Mouse (Mus musculus): Measurements from ENCODE around the gene Mypn. TPM values are rescaled to one million over a fixed set of nuclear protein-coding genes. Genes with fewer than 3 reads are reported as not detected.
A peak's percentile ranks its signal among the peaks of the same experiment; 100 is the strongest.

Gene Mypn
- polyA plus RNA-seq, 1 experiment from 2014 or later: 0.06 TPM

- H3K4me3 ChIP-seq (replicated peaks): no peak overlapping the region
- H3K4me1 ChIP-seq (replicated peaks): peaks cover 12% of the 10 kb centered on the region
- no peak overlapping the region for H3K4me2 ChIP-seq
- DNase-seq (no peak), ATAC-seq (ENCODE audit: low read depth) (no peak)
- H3K36me3 ChIP-seq: no peaks in the 10 kb centered on the region
- H3K27me3 ChIP-seq: no peaks in the 10 kb centered on the region
- 71% methylated on average over 11 of the region's 11 CpGs for WGBS (ENCODE audit: insufficient replicate concordance)
- no peak overlapping the region for H3K9ac ChIP-seq
- no peaks in the 10 kb centered on the region for H3K9me3 ChIP-seq (replicated peaks)
- no peak overlapping the region for H3K27ac ChIP-seq
Measured at GRCm38 (mm10) chr10:63169503-63169902, 34.2 kb downstream of the Mypn start.

DNA sequence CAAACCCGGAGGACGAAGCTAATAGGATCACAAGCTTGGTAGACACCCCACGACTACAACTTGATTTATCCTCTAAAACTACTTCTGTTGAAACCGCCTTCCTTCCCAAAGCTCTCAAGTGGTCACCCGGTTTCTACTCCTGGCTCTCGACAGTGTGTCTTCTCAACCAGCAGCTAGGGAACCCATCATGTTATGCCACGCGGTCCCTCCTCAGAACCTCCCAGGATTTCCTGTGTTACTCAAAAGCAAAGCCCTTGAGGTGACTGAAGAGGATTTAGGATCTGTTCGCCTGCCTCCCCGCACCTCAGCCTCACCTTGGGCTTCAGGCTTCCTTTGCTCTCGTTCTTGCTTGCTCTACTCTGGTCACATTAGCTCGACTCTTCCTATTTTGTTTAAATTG lies 35.6 kb downstream of the Mypn start:
- no peak for ATAC-seq (ENCODE audit: low read depth)
- Histone ChIP-seq H3K4me1 (replicated peaks) (peaks cover 9% of the 10 kb centered on the region; the same call in 1 of the 2 replicates), H3K4me2 (no peak overlapping the region), H3K9me3 (replicated peaks) (no peaks in the 10 kb centered on the region), H3K9ac (no peak overlapping the region), H3K27me3 (no peaks in the 10 kb centered on the region), H3K4me3 (replicated peaks) (no peak overlapping the region), H3K27ac (no peak overlapping the region), H3K36me3 (no peaks in the 10 kb centered on the region)
- 65% methylated on average over 12 of the region's 12 CpGs for WGBS (ENCODE audit: insufficient replicate concordance)
- DNase-seq: no peak

DNA sequence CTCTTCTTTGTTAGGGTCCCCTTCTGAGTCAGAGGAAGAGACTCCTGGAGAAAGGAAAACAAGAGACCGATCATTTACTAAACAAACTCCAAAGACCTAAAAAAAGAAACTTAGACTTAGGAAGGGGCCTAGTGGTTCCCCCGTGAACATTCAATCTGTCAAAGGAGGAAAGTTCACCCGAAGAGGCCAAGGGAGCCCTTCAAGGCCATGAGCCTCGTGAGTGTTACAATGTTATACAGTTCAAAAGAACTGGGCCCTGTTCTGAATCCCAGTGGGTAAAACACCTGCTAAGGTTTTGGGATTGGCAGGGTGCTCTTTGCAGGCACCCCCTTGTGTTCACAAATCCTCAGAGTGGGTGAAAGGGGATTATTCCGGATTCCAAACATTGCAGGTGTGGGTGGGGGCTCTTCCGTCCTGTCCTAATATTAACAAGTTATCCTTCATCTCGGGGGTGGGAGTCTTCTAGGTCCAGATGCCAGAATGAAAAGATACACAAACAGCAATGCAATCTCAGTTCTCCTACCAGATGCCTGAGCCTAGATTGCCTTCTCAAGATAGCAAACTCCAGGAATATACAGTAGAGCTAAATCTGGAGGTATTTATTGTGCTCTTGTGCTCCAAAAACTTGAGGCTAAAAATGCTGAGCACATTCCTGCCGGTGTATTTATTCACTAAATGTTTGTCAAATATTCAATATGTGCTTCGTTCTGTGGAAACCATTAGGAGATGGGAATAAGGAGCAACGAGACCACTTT lies 36.3 kb downstream of the Mypn start:
- no peak for ATAC-seq (ENCODE audit: low read depth)

DNA sequence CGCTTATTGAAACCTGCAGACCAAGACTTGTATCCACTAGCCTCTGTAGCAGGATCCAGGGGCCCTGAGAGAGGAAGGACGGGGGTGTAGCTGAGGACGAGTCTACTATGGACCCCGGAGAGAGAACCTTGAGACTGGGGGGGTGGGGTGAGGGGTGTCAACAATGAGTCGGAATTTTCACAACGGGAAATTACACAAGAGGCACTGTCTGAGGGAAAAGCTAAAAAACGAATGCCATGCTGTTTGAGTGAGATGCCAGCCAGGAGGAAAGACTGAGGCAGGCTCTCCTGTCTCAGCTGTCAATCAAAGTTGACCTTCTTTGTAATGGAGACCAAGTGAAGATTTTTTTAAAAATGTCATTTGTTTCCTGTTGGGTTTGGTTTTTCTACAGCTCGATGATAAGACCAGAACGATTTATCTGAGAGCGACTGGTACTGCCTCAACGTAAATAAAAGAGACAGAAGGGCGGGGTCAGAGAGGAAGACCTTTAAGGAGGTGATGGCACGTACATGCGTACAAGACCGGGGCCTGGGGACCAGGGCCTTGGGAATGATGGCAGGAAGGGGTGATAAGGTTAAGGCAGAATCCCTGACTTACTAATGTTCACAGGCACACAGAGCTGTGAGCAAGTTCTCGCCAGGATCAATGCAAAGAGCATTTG lies 37.9 kb downstream of the Mypn start:
- H3K4me3 ChIP-seq (replicated peaks): no peak overlapping the region
- no peaks in the 10 kb centered on the region for H3K9me3 ChIP-seq (replicated peaks)
- H3K9ac ChIP-seq: no peak overlapping the region
- no peak overlapping the region for H3K27ac ChIP-seq
- peak overlapping the region; percentile 39 for H3K4me2 ChIP-seq
- 25% methylated on average over 16 of the region's 16 CpGs for WGBS (ENCODE audit: insufficient replicate concordance)
- H3K4me1 ChIP-seq (replicated peaks): peaks cover 25% of the 10 kb centered on the region
- no peaks in the 10 kb centered on the region for H3K36me3 ChIP-seq
- H3K27me3 ChIP-seq: no peaks in the 10 kb centered on the region
- ATAC-seq (ENCODE audit: low read depth) (no peak), DNase-seq (peak; percentile 2)

More for the DNA sequence above, 36.3 kb downstream of the Mypn start:
- WGBS (ENCODE audit: insufficient replicate concordance): 70% methylated on average over 10 of the region's 10 CpGs
- Histone ChIP-seq H3K4me1 (replicated peaks) (peaks cover 9% of the 10 kb centered on the region), H3K9ac (no peak overlapping the region), H3K4me2 (no peak overlapping the region), H3K9me3 (replicated peaks) (no peaks in the 10 kb centered on the region), H3K27ac (no peak overlapping the region), H3K4me3 (replicated peaks) (no peak overlapping the region), H3K27me3 (no peaks in the 10 kb centered on the region), H3K36me3 (no peaks in the 10 kb centered on the region)
- no peak for DNase-seq

GRCm38 (mm10) chr10:63161240-63161639 lies 42.5 kb downstream of the Mypn start:
- Histone ChIP-seq H3K9me3 (replicated peaks) (no peaks in the 10 kb centered on the region), H3K9ac (peak overlapping the region; percentile 28; the same call in 1 of the 2 replicates), H3K36me3 (no peaks in the 10 kb centered on the region), H3K27me3 (no peaks in the 10 kb centered on the region), H3K4me1 (replicated peaks) (peaks cover 33% of the 10 kb centered on the region), H3K4me2 (peak overlapping the region; percentile 53), H3K27ac (0 out of 2 replicates have a peak overlapping the region, but pooled peaks have one; percentile 35), H3K4me3 (replicated peaks) (0 out of 2 replicates have a peak overlapping the region, but pooled peaks have one; percentile 6)
- DNase-seq: peak; percentile 65
- peak; percentile 92 for ATAC-seq (ENCODE audit: low read depth)
- 12% methylated on average over 5 of the region's 5 CpGs for WGBS (ENCODE audit: insufficient replicate concordance)

DNA sequence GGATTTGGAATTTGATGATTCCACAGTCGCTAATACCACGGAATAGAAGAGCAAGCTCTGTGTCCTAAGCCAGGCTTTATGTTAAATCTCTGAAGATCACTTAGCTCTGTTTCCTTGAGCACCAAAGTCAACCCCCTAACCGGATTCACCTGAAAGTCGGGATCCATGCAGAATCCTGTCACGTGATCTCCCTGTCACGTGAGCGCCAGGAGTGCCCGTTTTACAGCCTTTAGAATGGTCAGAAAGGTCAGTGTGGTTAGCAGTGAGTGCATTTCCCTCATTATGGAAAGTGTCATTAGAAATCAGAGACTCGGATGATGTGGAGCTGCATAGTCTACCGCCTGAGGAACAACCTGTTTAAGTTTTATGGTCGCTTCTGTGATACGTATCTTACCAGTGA lies 43.1 kb downstream of the Mypn start:
- Histone ChIP-seq H3K9ac (no peak overlapping the region), H3K4me2 (peak overlapping the region; percentile 53), H3K36me3 (no peaks in the 10 kb centered on the region), H3K4me1 (replicated peaks) (peaks cover 27% of the 10 kb centered on the region), H3K9me3 (replicated peaks) (no peaks in the 10 kb centered on the region), H3K27ac (0 out of 2 replicates have a peak overlapping the region, but pooled peaks have one; percentile 35), H3K4me3 (replicated peaks) (0 out of 2 replicates have a peak overlapping the region, but pooled peaks have one; percentile 6), H3K27me3 (no peaks in the 10 kb centered on the region)
- peak; percentile 12 for DNase-seq
- peak; percentile 13; the same call in 1 of the 2 replicates for ATAC-seq (ENCODE audit: low read depth)
- 69% methylated on average over 12 of the region's 12 CpGs for WGBS (ENCODE audit: insufficient replicate concordance)

GRCm38 (mm10) chr10:63158191-63158590 lies 45.6 kb downstream of the Mypn start:
- Histone ChIP-seq H3K4me3 (replicated peaks) (no peak overlapping the region), H3K9ac (no peak overlapping the region), H3K9me3 (replicated peaks) (no peaks in the 10 kb centered on the region), H3K4me1 (replicated peaks) (peaks cover 25% of the 10 kb centered on the region), H3K4me2 (no peak overlapping the region), H3K27ac (no peak overlapping the region), H3K36me3 (no peaks in the 10 kb centered on the region), H3K27me3 (no peaks in the 10 kb centered on the region)
- ATAC-seq (ENCODE audit: low read depth) (no peak), DNase-seq (no peak)
- WGBS (ENCODE audit: insufficient replicate concordance): 64% methylated on average over 13 of the region's 13 CpGs

DNA sequence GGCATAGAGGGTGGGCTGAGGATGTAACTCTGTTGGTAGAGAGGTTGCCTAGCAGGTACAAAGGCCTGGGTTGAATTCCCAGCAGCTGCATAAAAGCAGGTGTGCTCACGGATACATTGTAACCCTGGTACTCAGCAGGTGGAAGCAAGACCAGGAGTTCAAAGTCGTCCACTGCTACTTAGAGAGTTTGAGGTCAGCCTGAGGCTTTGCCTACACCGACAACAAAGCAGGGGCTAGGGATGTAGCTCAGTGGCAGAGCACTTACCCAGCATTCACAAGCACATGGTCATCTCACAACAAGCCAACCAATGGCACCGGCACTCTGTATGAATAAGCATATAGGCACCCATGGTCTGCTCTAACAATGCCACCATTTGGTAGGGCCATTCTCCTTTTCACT lies 46.3 kb downstream of the Mypn start:
- H3K36me3 ChIP-seq: no peaks in the 10 kb centered on the region
- ATAC-seq (ENCODE audit: low read depth): no peak
- H3K9ac ChIP-seq: no peak overlapping the region
- 66% methylated on average over 4 of the region's 4 CpGs for WGBS (ENCODE audit: insufficient replicate concordance)
- no peak overlapping the region for H3K4me3 ChIP-seq (replicated peaks)
- no peak overlapping the region for H3K4me2 ChIP-seq
- no peak for DNase-seq
- peaks cover 25% of the 10 kb centered on the region for H3K4me1 ChIP-seq (replicated peaks)
- H3K9me3 ChIP-seq (replicated peaks): no peaks in the 10 kb centered on the region
- no peaks in the 10 kb centered on the region for H3K27me3 ChIP-seq
- no peak overlapping the region for H3K27ac ChIP-seq

- Histone ChIP-seq H3K36me3 (no peaks in the 10 kb centered on the region), H3K27ac (no peak overlapping the region), H3K27me3 (no peaks in the 10 kb centered on the region), H3K4me1 (replicated peaks) (peaks cover 20% of the 10 kb centered on the region), H3K4me3 (replicated peaks) (no peak overlapping the region), H3K9ac (no peak overlapping the region), H3K4me2 (no peak overlapping the region), H3K9me3 (replicated peaks) (no peaks in the 10 kb centered on the region)
- 55% methylated on average over 4 of the region's 4 CpGs for WGBS (ENCODE audit: insufficient replicate concordance)
- ATAC-seq (ENCODE audit: low read depth): no peak
- no peak for DNase-seq
Measured at GRCm38 (mm10) chr10:63156919-63157318, 46.8 kb downstream of the Mypn start.

- 63% methylated on average over 1 of the region's 1 CpGs for WGBS (ENCODE audit: insufficient replicate concordance)
- H3K4me1 ChIP-seq (replicated peaks): peaks cover 14% of the 10 kb centered on the region
- H3K9ac ChIP-seq: no peak overlapping the region
- no peaks in the 10 kb centered on the region for H3K9me3 ChIP-seq (replicated peaks)
- ATAC-seq (ENCODE audit: low read depth): no peak
- DNase-seq: no peak
- no peak overlapping the region for H3K4me2 ChIP-seq
- H3K27ac ChIP-seq: no peak overlapping the region
- no peaks in the 10 kb centered on the region for H3K27me3 ChIP-seq
- H3K4me3 ChIP-seq (replicated peaks): no peak overlapping the region
- no peaks in the 10 kb centered on the region for H3K36me3 ChIP-seq
Measured at GRCm38 (mm10) chr10:63156351-63156750, 47.4 kb downstream of the Mypn start.

DNA sequence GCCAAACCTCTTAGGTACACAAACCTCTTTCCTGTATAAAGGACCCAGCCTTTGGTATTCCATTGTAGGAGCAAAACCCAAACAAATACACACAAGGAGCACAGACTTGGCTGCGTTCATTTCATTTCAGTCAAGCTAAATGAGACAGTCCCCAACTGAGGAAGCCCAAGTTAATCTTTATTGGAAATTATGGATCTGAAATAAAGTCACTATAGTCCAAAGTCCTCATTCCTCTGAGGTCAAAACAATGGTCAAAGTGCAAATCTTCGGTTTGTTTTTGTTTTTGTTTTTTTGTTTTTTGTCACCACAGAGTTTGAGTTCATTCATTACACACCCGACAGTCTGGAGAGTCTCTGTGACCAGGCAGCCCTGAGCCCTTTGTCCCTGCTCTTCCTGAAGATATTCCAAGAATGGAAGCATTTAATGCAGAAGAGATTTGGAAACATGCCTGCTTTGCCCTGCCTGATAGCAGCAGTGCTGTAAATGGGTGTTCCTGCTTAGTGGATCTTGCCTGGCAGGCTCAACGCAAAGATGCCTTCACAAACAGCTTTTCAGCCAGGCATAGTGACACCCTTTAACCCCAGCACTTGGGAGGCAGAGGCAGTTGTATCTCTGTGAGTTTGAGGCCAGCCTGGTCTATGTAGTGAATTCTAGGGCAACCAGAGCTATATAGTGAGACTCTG lies 47.9 kb downstream of the Mypn start:
- H3K36me3 ChIP-seq: no peaks in the 10 kb centered on the region
- no peak overlapping the region for H3K9ac ChIP-seq
- no peaks in the 10 kb centered on the region for H3K27me3 ChIP-seq
- 63% methylated on average over 4 of the region's 4 CpGs for WGBS (ENCODE audit: insufficient replicate concordance)
- no peaks in the 10 kb centered on the region for H3K9me3 ChIP-seq (replicated peaks)
- no peak for ATAC-seq (ENCODE audit: low read depth)
- no peak overlapping the region for H3K27ac ChIP-seq
- H3K4me3 ChIP-seq (replicated peaks): no peak overlapping the region
- no peak for DNase-seq
- no peak overlapping the region for H3K4me2 ChIP-seq
- H3K4me1 ChIP-seq (replicated peaks): peaks cover 9% of the 10 kb centered on the region
